Mouse (Mus musculus): ENCODE data around the gene Acot6.

- TF ChIP-seq POLR2A (IDR thresholded peaks at IDR 0.05; ENCODE audit: control insufficient read depth in 1 of 2, insufficient read depth in 1 of 2, low read depth in 1 of 2, low read length in 2 of 2, poor library complexity in 1 of 2) (no peak), USF2 (IDR thresholded peaks at IDR 0.05; ENCODE audit: borderline replicate concordance in 1 of 2, insufficient read depth in 1 of 2, low read depth in 1 of 2, low read length in 2 of 2) (no peak), CTCF (IDR thresholded peaks at IDR 0.05 in 2 of 3, conservative IDR thresholded peaks at IDR 0.05 in 1 of 3; ENCODE audit: control insufficient read depth in 1 of 3, insufficient read depth in 1 of 3, low read depth in 2 of 3, low read length in 3 of 3, poor library complexity in 1 of 3, severe bottlenecking in 1 of 3) (peak in 2 of 3 experiments; percentile 27 to 28; a peak in 3 of 6 replicates), HCFC1 (IDR thresholded peaks at IDR 0.05; ENCODE audit: low read depth, low read length) (no peak), EP300 (IDR thresholded peaks at IDR 0.05; ENCODE audit: low read depth in 1 of 2, low read length in 2 of 2) (no peak), CHD2 (IDR thresholded peaks at IDR 0.05; ENCODE audit: low read length) (no peak), TAL1 (IDR thresholded peaks at IDR 0.05; ENCODE audit: low read length) (no peak)
Measured at GRCm38 (mm10) chr12:84147954-84148621, 47.6 kb downstream of the Acot6 start, which contains the start of gene Pnma1.
